Mouse (Mus musculus) MEL (cell line): ENCODE data around the gene Cfap299. TPM values are rescaled to one million over a fixed set of nuclear protein-coding genes. Genes with fewer than 3 reads are reported as not detected.

ENCODE experiments used
- DNase-seq: peaks from one replicate; pipeline ENCODE4 v3.0.0; 2011; ENCODE audit warnings: low read depth, low spot score
- H3K27ac ChIP-seq: 2 replicates; pipeline ENCODE4 v1.5.1; 2012; ENCODE audit warnings: low read depth, mild to moderate bottlenecking, control low read depth, low read length, moderate library complexity; ENCODE audit not compliant: control insufficient read depth
- H3K27me3 ChIP-seq, 2 experiments: fragments of 150-350 bp in 1 of 2; sonication (generic) in 1 of 2; 2 replicates each; pipeline ENCODE4 v1.6.1; 2012; ENCODE audit warnings: low read length in 2 of 2, mild to moderate bottlenecking in 2 of 2, improper control_type of control experiment in 1 of 2, moderate library complexity in 1 of 2; ENCODE audit not compliant: insufficient read depth in 2 of 2, control insufficient read depth in 1 of 2
- H3K36me3 ChIP-seq, 2 experiments: 2 replicates each; pipeline ENCODE4 v1.6.1; 2012 to 2014; ENCODE audit warnings: low read length in 2 of 2, improper control_type of control experiment in 1 of 2, inconsistent platforms in 1 of 2, mild to moderate bottlenecking in 1 of 2; ENCODE audit not compliant: insufficient read depth in 2 of 2, control insufficient read depth in 1 of 2
- H3K4me1 ChIP-seq, 2 experiments: fragments of 150-350 bp in 1 of 2; sonication (generic) in 1 of 2; 2 replicates each; pipeline ENCODE4 v1.6.1; 2012; ENCODE audit warnings: low read length in 2 of 2, improper control_type of control experiment in 1 of 2, mild to moderate bottlenecking in 1 of 2; ENCODE audit not compliant: insufficient read depth in 2 of 2, control insufficient read depth in 1 of 2
- H3K4me3 ChIP-seq, 2 experiments: fragments of 150-350 bp in 1 of 2; sonication (generic) in 1 of 2; 2 replicates each; pipeline ENCODE4 v1.5.1; 2012; ENCODE audit warnings: low read depth in 2 of 2, low read length in 2 of 2, mild to moderate bottlenecking in 2 of 2, moderate library complexity in 2 of 2, control low read depth in 1 of 2, improper control_type of control experiment in 1 of 2; ENCODE audit not compliant: control insufficient read depth in 1 of 2, insufficient read depth in 1 of 2
- H3K79me2 ChIP-seq: 2 replicates; pipeline ENCODE4 v1.6.1; 2012; ENCODE audit warnings: mild to moderate bottlenecking, low read length, moderate library complexity; ENCODE audit not compliant: control insufficient read depth, poor library complexity, insufficient read depth
- H3K9ac ChIP-seq: 2 replicates; pipeline ENCODE4 v1.6.1; 2012; ENCODE audit warnings: low read depth, mild to moderate bottlenecking, control low read depth, low read length, moderate library complexity; ENCODE audit not compliant: control insufficient read depth, poor library complexity, severe bottlenecking
- H3K9me3 ChIP-seq: fragments of 150-350 bp; sonication (generic); replicated peaks from 2 replicates; pipeline ENCODE4 v1.6.1; 2012; ENCODE audit warnings: mild to moderate bottlenecking, low read length, improper control_type of control experiment, moderate library complexity; ENCODE audit not compliant: insufficient read depth
- CHD2 ChIP-seq: IDR thresholded peaks from 2 replicates; pipeline ENCODE4 v1.6.1; 2011; ENCODE audit warnings: low read length, improper control_type of control experiment
- CTCF ChIP-seq, 3 experiments: IDR thresholded peaks in 2 of 3; conservative IDR thresholded peaks in 1 of 3; 2 replicates each; pipeline ENCODE4 v1.5.1; 2011 to 2012; ENCODE audit warnings: low read length in 3 of 3, low read depth in 2 of 3, mild to moderate bottlenecking in 2 of 3, improper control_type of control experiment in 1 of 3, inconsistent platforms in 1 of 3, mixed read lengths in 1 of 3, moderate library complexity in 1 of 3; ENCODE audit not compliant: control insufficient read depth in 1 of 3, insufficient read depth in 1 of 3, poor library complexity in 1 of 3, severe bottlenecking in 1 of 3
- E2F4 ChIP-seq: IDR thresholded peaks from 2 replicates; pipeline ENCODE4 v1.6.1; 2011; ENCODE audit warnings: low read depth, low read length, improper control_type of control experiment, borderline replicate concordance
- ETS1 ChIP-seq: IDR thresholded peaks from 2 replicates; pipeline ENCODE4 v1.6.1; 2012; ENCODE audit warnings: low read depth, mild to moderate bottlenecking, inconsistent platforms, low read length, improper control_type of control experiment, moderate library complexity
- GABPA ChIP-seq: IDR thresholded peaks from 2 replicates; pipeline ENCODE4 v1.6.1; 2012; ENCODE audit warnings: low read depth, mild to moderate bottlenecking, inconsistent platforms, low read length, improper control_type of control experiment, moderate library complexity
- HCFC1 ChIP-seq: IDR thresholded peaks from 2 replicates; pipeline ENCODE4 v1.6.1; 2012; ENCODE audit warnings: low read depth, mild to moderate bottlenecking, inconsistent platforms, low read length, improper control_type of control experiment, moderate library complexity
- JUND ChIP-seq: IDR thresholded peaks from 2 replicates; pipeline ENCODE4 v1.6.1; 2011; ENCODE audit warnings: low read depth, mild to moderate bottlenecking, improper control_type of control experiment, low read length
- MAX ChIP-seq: IDR thresholded peaks from 2 replicates; pipeline ENCODE4 v1.6.1; 2011; ENCODE audit warnings: low read length, improper control_type of control experiment
- MAZ ChIP-seq: IDR thresholded peaks from 2 replicates; pipeline ENCODE4 v1.6.1; 2012; ENCODE audit warnings: low read depth, mild to moderate bottlenecking, inconsistent platforms, low read length, improper control_type of control experiment
- MXI1 ChIP-seq: IDR thresholded peaks from 2 replicates; pipeline ENCODE4 v1.6.1; 2011; ENCODE audit warnings: mild to moderate bottlenecking, low read depth, low read length, improper control_type of control experiment
- MYB ChIP-seq: IDR thresholded peaks from 2 replicates; pipeline ENCODE4 v1.6.1; 2011; ENCODE audit warnings: mild to moderate bottlenecking, low read depth, low read length, improper control_type of control experiment
- MYC ChIP-seq: IDR thresholded peaks from 2 replicates; pipeline ENCODE4 v1.6.1; 2011; ENCODE audit warnings: low read depth, mild to moderate bottlenecking, low read length, improper control_type of control experiment, moderate library complexity
- NELFE ChIP-seq: IDR thresholded peaks from 2 replicates; pipeline ENCODE4 v1.6.1; 2011; ENCODE audit warnings: low read depth, low read length, improper control_type of control experiment
- POLR2AphosphoS2 ChIP-seq: IDR thresholded peaks from 2 replicates; pipeline ENCODE4 v1.6.1; 2011; ENCODE audit warnings: low read length, improper control_type of control experiment
- RCOR1 ChIP-seq: IDR thresholded peaks from 2 replicates; pipeline ENCODE4 v1.6.1; 2012; ENCODE audit warnings: low read depth, mild to moderate bottlenecking, inconsistent platforms, low read length, improper control_type of control experiment
- SIN3A ChIP-seq: IDR thresholded peaks from 2 replicates; pipeline ENCODE4 v1.6.1; 2012; ENCODE audit warnings: low read length, improper control_type of control experiment, inconsistent platforms
- SMC3 ChIP-seq: IDR thresholded peaks from 2 replicates; pipeline ENCODE4 v1.6.1; 2011; ENCODE audit warnings: low read depth, low read length, improper control_type of control experiment
- TBP ChIP-seq: IDR thresholded peaks from 2 replicates; pipeline ENCODE4 v1.8.0; 2011; ENCODE audit warnings: low read depth, low read length, improper control_type of control experiment
- USF1 ChIP-seq: IDR thresholded peaks from 2 replicates; pipeline ENCODE4 v1.6.1; 2014; ENCODE audit warnings: low read depth, mild to moderate bottlenecking, inconsistent platforms, low read length, improper control_type of control experiment, moderate library complexity
- USF2 ChIP-seq, 2 experiments: IDR thresholded peaks; 2 replicates each; pipeline ENCODE4 v1.6.1; 2011 to 2012; ENCODE audit warnings: improper control_type of control experiment in 2 of 2, low read length in 2 of 2, borderline replicate concordance in 1 of 2, inconsistent platforms in 1 of 2, low read depth in 1 of 2, mild to moderate bottlenecking in 1 of 2; ENCODE audit not compliant: insufficient read depth in 1 of 2
- ZKSCAN1 ChIP-seq: IDR thresholded peaks from 2 replicates; pipeline ENCODE4 v1.6.1; 2012; ENCODE audit warnings: low read depth, mild to moderate bottlenecking, inconsistent platforms, low read length, improper control_type of control experiment, moderate library complexity
- ZNF384 ChIP-seq: IDR thresholded peaks from 2 replicates; pipeline ENCODE4 v1.6.1; 2012; ENCODE audit warnings: low read depth, mild to moderate bottlenecking, inconsistent platforms, low read length, improper control_type of control experiment
- polyA plus RNA-seq, 2 experiments: library from polyadenylated mRNA; stranded (reverse) in 1 of 2; unstranded in 1 of 2; fragments of >175 nt in 1 of 2; fragments of >200 nt in 1 of 2; gene quantifications; 2 replicates each; pipeline versions ENCODE4 v1.2.1 to v1.2.4; 2012; ENCODE audit warnings: low replicate concordance in 2 of 2, low read depth in 1 of 2; ENCODE audit not compliant: insufficient read length in 2 of 2, insufficient read depth in 1 of 2, missing spikeins in 1 of 2
- total RNA-seq: library from RNA; depleted of rRNA; stranded (reverse); fragments of 300-350 nt; gene quantifications from 2 replicates; pipeline ENCODE4 v1.2.3, GENCODE M21; 2012

Cfap299 gene
- total and polyA plus RNA-seq, 3 experiments, result not detected

DNA sequence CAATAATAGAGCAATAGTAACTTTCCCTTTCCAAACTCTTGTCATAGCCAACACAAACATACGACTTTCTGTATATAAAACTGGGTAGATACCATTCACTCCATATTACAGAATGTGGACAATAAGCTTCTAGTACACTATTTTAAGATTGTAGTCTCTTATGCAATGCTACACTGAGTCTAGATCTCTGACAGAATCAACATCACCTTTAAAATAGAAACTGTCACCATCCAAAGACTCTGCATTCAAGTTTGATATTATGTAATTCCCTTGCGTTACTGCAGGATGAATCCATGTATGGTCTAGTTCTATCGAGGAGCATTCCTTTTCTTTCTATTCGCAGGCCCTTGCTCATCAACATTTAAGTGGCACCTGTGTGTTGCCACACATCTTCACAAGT, 477.4 kb downstream of the Cfap299 start:
- Histone ChIP-seq H3K4me3 (no peak overlapping the region), H3K27me3 (no peaks in the 10 kb centered on the region), H3K36me3 (no peaks in the 10 kb centered on the region), H3K9ac (no peak overlapping the region), H3K9me3 (no peaks in the 10 kb centered on the region), H3K79me2 (no peaks in the 10 kb centered on the region), H3K27ac (no peak overlapping the region), H3K4me1 (no peaks in the 10 kb centered on the region)
- TF ChIP-seq SMC3 (no peak), POLR2AphosphoS2 (no peak), MAX (no peak), CTCF (IDR thresholded peaks at IDR 0.05 in 2 of 3, conservative IDR thresholded peaks at IDR 0.05 in 1 of 3; ENCODE audit: control insufficient read depth in 1 of 3, insufficient read depth in 1 of 3, low read depth in 2 of 3, low read length in 3 of 3, poor library complexity in 1 of 3, severe bottlenecking in 1 of 3) (no peak), USF1 (no peak), HCFC1 (no peak), TBP (no peak), MYC (no peak), NELFE (no peak), ZKSCAN1 (no peak), MAZ (no peak), ETS1 (no peak), USF2 (IDR thresholded peaks at IDR 0.05; ENCODE audit: borderline replicate concordance in 1 of 2, insufficient read depth in 1 of 2, low read depth in 1 of 2, low read length in 2 of 2) (no peak)
- DNase-seq, result no peak

DNA sequence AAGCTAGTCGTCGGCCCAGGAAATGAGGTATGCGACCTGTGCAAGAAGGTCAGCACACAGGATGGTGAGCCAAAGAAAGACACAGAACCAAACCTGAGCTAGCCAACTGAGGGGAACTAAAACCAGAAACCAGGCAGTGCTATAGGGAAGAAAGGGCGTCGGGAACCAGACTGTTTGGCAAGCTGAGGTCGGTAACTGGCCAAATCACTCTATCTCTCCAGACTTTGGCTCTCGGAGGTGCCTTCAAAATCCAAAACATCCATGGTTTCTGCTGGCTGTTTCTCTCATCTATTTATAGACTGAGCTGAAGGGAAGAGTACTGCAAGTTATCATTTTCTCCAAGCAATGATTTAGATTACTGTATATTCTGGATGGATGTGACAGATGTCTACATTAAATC, 477.9 kb downstream of the Cfap299 start:
- no peaks in the 10 kb centered on the region for H3K27me3 ChIP-seq
- no peak for TF ChIP-seq GABPA
- TF ChIP-seq ETS1, result no peak
- no peak for TF ChIP-seq E2F4
- TF ChIP-seq HCFC1, result no peak
- TF ChIP-seq, all 39 proteins: peak for 0
- no peak for DNase-seq

DNA sequence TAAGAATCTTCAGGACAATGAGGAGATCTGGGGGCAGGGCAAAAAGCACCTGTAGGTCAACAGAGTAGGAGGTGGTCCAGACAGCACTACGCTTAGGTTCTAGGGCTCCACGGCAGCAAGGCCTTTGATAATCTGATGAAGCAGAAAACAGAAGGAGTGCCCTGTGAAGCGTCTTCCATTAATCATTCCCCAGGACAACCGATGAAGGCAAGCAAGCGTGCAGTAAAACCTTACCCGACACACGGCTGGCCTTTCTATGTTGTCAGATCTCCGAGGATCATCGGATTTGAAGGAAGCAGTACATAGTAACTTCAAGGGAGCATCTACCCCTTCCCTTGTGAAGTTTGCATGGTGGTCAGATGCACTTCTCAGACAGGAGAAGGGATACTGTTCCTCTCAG, 478.8 kb downstream of the Cfap299 start:
- H3K27ac ChIP-seq, result no peak overlapping the region
- no peaks in the 10 kb centered on the region for H3K27me3 ChIP-seq
- no peak for TF ChIP-seq USF2 (IDR thresholded peaks at IDR 0.05; ENCODE audit: borderline replicate concordance in 1 of 2, insufficient read depth in 1 of 2, low read depth in 1 of 2, low read length in 2 of 2)
- TF ChIP-seq TBP, result no peak
- no peak for TF ChIP-seq JUND
- TF ChIP-seq E2F4, result no peak
- TF ChIP-seq RCOR1, result no peak
- TF ChIP-seq CHD2, result no peak
- TF ChIP-seq USF1, result no peak
- TF ChIP-seq ETS1, result no peak
- no peak for TF ChIP-seq SIN3A
- no peak for TF ChIP-seq ZNF384
- no peak for TF ChIP-seq SMC3
- TF ChIP-seq HCFC1, result no peak
- TF ChIP-seq MYB, result no peak
- no peak for TF ChIP-seq MXI1
- H3K79me2 ChIP-seq, result no peaks in the 10 kb centered on the region
- H3K9me3 ChIP-seq, result no peaks in the 10 kb centered on the region
- H3K4me1 ChIP-seq, result no peaks in the 10 kb centered on the region
- H3K4me3 ChIP-seq, result no peak overlapping the region
- no peak for DNase-seq
- no peaks in the 10 kb centered on the region for H3K36me3 ChIP-seq
- no peak overlapping the region for H3K9ac ChIP-seq

More for the DNA sequence above, 477.9 kb downstream of the Cfap299 start:
- Histone ChIP-seq H3K4me1 (no peaks in the 10 kb centered on the region), H3K36me3 (no peaks in the 10 kb centered on the region), H3K9ac (no peak overlapping the region), H3K9me3 (no peaks in the 10 kb centered on the region), H3K4me3 (no peak overlapping the region), H3K79me2 (no peaks in the 10 kb centered on the region), H3K27ac (no peak overlapping the region)
